Mouse (Mus musculus) embryo, embryonic 10.5 days (tissue): Measurements from ENCODE around the gene Olfr1369-ps1.
"Not testable (repeated sequence)": the region's sequence is repeated elsewhere in the genome, so short reads cannot be mapped to it uniquely, and the experiment has no call there.

Experiments
- DNase-seq: peaks from one replicate; pipeline ENCODE4 v3.0.0-alpha.2; 2015; ENCODE audit warnings: low spot score

Gene Olfr1369-ps1

DNA sequence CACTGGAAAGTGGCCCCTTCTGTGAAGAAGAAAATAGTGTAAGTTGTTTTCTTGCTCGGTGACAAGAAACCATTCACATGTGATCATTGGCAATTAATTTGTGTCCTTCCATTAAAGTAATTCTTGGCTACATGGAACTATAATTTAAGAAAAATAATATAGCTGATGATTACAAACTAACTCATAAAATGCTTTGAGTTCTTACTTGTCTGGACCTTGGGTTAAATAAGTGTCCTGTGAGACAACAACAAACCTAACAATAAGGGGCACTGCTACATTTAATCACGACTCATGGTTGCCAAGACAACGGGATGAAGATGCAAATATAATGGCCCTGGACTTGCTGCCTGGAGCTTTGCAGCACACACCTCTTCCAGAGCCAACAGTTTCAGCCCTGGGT is at the start of gene Olfr1369-ps1:
Gene Olfr1369-ps1 (plus strand): TSS at position 301 of the 400 bp plus-strand sequence.
- not testable (repeated sequence) for DNase-seq

DNA sequence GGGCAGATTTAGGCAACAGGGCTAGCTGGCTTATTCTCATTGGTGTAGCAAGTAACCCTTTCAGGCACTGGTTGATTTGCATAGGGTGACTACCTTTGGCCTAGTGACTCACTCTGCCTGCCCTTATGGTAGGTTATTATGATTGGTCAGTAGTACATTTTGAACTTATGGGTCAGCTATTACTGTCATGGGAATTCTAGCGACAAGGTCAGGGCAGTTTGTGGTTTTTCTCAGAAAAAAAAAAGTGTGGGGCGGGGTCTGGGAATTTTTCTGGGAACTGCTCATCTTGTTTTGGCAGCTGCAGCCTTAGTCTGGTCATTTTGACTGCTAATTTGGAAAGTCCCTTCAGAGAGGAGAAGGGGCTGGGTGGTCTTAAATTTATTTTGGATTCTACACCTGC is 45.3 kb upstream of the Olfr1369-ps1 start:
- no peak for DNase-seq

- DNase-seq, result no peak
Measured at GRCm38 (mm10) chr13:21074847-21075246, 36.4 kb upstream of the Olfr1369-ps1 start, which contains the start of gene Olfr1370. TSS of gene Olfr1370 (minus strand) at chr13:21074947.

DNA sequence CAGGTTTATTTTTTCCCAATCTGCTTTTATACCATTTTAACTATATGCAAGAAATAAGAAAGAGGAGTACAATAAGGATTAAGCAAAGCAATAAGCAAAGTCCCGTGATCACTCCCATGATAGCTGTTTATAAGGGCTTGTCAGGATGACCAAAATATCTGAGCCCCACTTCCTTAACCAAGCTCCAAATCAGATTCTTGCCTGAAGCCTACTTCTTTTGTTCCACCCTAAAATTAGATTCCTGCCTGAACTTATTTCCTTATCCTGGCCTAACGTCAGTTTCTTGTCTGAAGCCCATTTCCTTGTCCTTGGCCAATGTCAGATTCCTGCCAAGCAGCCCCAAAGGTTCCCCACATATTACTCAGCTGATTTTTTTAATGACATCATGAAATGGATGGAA is 28.6 kb upstream of the Olfr1369-ps1 start:
- DNase-seq, result no peak

- no peak for DNase-seq
Measured at GRCm38 (mm10) chr13:21109759-21110158, 1.5 kb upstream of the Olfr1369-ps1 start.

DNA sequence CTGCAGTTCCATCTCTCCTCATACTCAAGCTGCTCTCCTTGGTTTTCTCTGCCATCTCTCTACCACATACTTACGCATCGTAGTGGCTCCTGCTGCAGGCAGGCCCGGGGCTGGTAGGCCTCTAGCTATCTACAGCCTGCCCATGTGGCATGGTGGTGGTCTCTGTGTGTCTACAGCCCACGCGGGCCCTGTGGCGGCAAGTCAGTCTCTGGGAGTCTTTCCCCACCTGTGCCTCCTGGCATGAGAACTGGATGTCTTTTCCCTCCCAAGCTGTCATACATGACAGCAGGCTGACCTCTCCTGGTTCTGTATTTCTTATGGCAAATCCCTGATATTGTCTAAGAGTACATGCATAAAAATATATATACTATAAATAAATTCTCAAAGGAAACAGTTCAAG is 842 bp upstream of the Olfr1369-ps1 start:
- DNase-seq, result no peak

DNA sequence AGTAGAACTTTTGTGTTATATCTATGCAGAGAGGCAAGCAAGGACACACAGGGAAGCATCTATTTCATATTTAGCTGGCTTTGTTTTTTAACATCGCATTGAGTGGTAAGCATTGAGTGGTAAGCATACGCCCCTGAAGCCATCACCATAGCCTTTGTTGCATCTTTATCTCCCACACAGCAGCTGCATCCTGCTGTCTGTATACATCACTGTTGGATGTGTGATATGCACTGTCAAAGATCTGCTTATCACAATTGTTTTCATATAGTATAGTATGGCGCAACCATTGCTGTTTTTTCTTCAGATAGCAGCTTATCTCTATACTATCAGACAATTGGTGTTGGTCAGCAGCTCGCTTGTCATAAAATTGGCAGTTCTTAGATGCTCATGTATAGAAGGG is 2.8 kb downstream of the Olfr1369-ps1 start:
- no peak for DNase-seq

GRCm38 (mm10) chr13:21129339-21129738 is 18.1 kb downstream of the Olfr1369-ps1 start, which contains the start of gene Olfr263:
TSS of gene Olfr263 (plus strand) at chr13:21129639.
- DNase-seq, result not testable (repeated sequence)

- peak; percentile 17 for DNase-seq
Measured at GRCm38 (mm10) chr13:21142421-21142820, 31.1 kb downstream of the Olfr1369-ps1 start.

DNA sequence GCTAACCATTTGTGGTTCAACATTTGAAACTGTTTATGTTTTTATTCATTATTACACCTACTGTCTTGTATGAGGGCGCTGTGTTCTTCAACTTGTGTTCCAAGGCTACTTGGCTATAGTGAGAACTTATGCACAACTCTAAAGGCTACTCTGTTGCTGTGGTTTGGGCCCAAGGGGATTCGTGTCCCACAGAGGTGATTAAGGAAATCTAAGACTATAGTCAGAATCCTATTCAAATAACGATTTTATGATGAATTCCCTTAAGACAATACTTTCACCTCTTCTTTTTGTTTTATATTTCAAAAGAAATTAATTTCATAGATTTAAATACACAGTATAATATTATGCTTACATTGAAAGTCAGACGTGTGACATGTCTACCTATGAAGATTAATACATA is 34.5 kb downstream of the Olfr1369-ps1 start, which contains the start of gene Olfr1368:
Gene Olfr1368 (minus strand): TSS at position 101 of the 400 bp plus-strand sequence.
- DNase-seq, result no peak

GRCm38 (mm10) chr13:21155888-21156287 is 44.6 kb downstream of the Olfr1369-ps1 start:
- DNase-seq, result no peak

GRCm38 (mm10) chr13:21158071-21158470 is 46.8 kb downstream of the Olfr1369-ps1 start:
- DNase-seq, result peak; percentile 32

- DNase-seq, result peak; percentile 95
Measured at GRCm38 (mm10) chr13:21158785-21159474, 47.6 kb downstream of the Olfr1369-ps1 start.

GRCm38 (mm10) chr13:21159475-21159819 is 48.2 kb downstream of the Olfr1369-ps1 start:
- peak; percentile 58 for DNase-seq

DNA sequence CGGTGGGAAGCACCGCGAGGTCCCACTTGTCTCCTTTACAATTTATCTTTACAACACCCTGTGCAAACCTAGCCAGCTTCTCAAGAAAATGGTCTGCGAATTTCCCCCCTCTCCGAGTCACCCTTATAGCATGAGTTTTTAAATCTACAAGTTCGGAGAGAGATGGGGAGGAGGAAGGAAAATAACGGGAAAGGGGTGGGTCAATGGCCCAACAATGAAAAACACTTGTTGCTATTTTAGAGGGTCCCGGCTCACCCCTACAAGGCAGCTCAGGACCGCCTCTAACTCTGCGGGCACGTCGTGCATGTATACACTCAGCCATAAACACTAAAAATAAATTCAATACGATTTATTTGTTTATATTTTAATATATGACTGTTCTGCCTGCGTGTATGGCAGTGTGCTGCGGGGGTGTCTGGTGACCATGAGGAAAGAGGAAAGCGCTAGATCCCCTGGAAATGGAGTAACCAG is 48.8 kb downstream of the Olfr1369-ps1 start:
- peak; percentile 55 for DNase-seq

- peak; percentile 98 for DNase-seq
Measured at GRCm38 (mm10) chr13:21160657-21161590, 49.6 kb downstream of the Olfr1369-ps1 start.

GRCm38 (mm10) chr13:21161591-21161990 is 50.3 kb downstream of the Olfr1369-ps1 start:
- no peak for DNase-seq

DNA sequence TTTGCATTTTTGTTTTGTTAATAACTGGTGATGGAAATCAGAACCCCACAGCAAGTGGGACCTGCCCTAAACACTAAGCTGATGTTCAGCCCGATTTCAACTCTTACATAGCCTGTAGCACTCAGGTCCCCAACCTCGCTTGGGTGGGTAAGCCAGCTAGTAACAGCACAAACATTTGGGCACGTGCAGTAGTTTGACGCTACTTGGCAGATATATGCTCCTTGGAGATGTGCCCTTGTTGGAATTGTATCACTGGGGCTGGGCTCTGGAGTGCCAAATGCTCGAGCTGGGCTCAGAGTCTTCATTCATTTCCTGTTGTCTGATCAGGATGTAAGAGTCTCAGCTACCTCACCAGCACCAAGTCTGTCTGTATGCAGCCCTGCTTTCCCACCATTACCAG is 51.3 kb downstream of the Olfr1369-ps1 start:
- DNase-seq, result no peak

GRCm38 (mm10) chr13:21166936-21167909 is 55.9 kb downstream of the Olfr1369-ps1 start:
- DNase-seq, result peak; percentile 95

DNA sequence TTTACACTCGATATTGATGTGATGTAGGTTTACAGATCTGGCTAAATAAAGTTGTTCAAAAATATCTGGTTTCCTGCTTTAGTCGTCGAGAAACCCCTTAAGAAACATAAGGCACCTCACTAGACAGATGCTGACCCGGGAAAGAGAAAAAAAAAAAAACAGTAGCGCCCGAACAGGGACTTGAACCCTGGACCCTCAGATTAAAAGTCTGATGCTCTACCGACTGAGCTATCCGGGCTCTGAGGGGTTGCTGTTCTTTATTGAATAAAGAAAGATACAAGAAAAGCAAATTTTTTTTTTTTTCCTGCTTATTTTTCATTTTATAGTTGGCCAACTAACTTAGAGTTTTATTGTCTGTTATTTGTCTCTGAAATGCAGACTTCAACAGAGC is 56.6 kb downstream of the Olfr1369-ps1 start:
- DNase-seq, result peak; percentile 80

DNA sequence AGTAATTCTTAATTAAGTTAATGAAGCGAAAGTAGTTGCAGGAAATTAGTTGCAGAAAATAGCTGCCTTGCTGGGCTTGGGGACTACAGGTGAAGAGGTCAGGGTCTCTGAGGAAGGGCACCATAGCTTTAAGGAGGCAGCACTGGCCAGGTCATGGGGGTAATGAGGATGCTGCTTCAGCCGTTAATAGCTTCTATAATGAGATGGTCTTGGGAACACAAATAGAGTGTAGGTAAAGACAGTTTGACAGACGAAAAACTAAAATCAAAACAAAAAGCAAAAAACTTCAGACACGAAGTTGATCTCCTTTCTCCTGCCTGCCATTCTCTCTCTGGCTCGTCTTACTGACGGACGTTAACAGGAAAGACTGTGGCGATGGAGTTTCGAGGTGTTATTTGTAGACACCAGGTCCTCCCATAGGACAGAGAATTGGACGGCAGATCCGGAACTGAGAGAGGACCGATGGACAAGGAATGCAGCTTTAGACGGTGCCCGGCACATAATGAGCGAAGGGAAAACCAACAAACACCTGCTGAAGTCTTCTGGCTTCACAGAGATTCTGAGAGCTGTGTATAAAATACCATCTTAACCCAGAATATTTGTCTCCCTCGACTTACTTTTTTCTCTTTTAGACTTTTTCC is 57.2 kb downstream of the Olfr1369-ps1 start:
- DNase-seq, result peak; percentile 74
